Mouse (Mus musculus): Measurements from ENCODE around the gene Atp11c.

The Atp11c gene

DNA sequence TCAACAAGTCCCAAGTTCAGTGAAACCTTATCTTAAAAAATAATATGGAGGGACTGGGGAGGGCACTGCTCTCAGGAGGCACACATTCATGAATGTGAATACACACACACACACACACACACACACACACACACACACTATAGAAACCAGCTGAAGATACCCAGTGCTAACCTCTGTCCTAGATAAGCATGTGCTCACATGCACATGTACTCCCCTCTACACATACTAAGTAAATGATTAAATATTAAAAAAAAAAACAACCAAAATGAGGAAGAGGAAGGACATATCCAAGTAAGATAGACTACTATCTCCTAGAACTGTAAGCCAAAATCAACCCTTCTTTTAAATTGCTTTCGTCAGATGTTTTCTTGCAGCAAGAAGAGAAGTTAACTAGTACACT is 205.6 kb downstream of the Atp11c start:
- no peak for DNase-seq (ENCODE audit: low spot score in 2 of 2)

DNA sequence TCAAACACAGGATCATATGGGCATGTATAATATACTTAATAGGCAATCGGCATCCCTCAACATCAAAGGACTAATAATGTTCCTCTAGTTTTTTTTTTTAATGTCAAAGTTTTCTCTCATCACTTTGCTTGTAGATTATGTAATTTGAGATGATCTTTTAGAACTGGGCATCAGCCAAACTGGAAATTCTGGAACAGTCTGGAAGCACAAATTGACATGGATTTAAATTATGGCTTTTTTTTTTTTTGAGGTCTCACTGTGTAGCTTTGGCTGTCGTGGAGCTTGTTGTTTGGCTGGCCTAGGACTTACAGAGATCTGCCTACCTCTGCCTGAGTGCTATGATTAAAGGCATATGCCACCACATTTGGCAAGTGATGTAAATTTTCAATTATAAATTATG is 210.8 kb downstream of the Atp11c start:
- DNase-seq (ENCODE audit: low spot score in 2 of 2) = no peak

DNA sequence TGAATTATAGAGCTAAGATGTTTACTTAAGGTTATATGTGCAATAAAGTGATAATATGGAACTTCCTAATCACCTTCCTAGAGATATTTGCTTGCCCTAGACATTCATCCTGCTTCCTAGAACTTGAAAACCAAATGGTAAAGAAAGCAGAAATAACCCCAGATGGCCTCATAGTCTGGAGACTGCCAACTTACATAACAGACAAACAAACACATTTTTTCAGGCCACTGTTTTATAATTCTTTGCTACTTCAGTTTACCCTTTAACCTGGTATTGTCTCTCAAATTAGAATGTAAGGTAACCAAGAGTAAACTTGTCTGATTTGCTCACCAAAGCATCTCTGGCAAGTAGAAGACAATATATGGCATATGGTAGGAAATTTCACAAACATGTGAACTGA is 212.1 kb downstream of the Atp11c start:
- DNase-seq (ENCODE audit: low spot score in 2 of 2) = no peak

DNA sequence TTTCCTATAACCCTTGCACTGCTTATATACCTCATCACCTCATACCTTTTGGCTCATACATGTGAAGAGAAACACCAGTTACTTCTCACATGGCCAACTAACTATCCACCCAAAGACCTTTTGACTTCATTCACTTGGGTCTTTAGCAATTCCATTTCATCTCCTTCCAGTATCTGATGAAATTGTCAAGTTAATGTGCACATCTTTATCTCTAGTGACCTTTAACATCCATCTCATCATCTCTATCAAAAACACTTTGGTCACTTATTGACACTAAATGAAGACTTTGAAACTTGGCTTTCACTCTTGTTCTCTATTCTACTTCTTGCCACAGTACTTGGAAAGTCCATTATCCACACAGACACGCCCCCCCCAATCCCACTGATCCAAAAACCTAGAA is 243.8 kb downstream of the Atp11c start:
- DNase-seq (ENCODE audit: low spot score in 2 of 2) = no peak

DNA sequence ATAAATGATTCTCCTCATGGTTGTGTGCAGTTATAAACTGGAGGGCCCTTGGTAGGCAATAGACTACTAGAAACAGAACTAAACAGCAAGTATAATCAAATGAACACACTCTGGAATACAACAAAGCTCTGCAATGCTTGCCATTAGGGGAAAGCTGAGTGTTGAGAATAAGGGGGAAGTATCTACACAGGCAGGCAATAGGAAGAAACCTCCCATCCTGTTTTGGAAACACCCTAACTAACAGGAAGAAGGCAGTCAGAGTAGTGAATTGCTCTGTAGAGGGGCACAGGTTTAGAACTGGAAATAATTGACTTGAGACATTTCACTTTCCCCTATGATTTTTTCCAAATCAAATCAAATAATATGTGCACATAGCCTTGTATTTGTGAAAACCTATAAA is 247.1 kb downstream of the Atp11c start:
- DNase-seq (ENCODE audit: low spot score in 2 of 2) = no peak

DNA sequence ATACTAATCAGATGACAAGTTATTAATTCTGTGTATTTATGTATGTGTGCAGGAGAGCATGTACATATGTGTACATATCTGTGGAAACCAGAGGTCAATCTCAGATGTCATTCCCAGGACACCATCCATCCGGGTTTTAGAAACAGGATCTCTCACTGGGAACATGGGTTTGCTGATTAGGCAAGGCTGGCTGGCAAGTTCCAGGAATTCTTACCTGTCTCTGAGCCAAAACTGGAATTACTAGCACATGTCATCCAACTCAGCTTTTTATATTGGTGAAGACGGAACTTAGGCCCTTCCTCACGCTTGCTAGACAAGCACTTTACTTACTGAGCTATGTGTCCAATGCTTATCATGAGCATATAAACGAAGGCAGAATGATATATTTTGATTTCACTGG is 247.5 kb downstream of the Atp11c start:
- DNase-seq (ENCODE audit: low spot score in 2 of 2) = no peak

DNA sequence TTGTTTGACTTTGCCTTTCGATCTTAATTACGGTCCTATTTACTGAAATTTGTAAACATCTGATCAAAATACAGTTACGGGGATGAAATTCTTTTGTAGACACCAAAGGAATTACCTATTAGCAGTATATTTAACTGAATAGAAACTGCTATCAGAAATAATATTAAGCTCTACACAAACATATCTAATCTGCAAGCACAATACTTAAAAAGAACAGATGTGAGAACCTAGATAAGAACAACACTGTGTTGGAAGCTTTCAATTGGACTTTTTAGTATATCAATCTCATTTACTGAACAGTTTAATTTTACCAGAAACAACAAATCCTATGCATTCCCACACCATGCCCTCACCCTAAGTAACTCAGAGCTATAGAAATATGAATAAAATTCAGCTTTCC is 262.8 kb downstream of the Atp11c start:
- no peak for DNase-seq (ENCODE audit: low spot score in 2 of 2)

DNA sequence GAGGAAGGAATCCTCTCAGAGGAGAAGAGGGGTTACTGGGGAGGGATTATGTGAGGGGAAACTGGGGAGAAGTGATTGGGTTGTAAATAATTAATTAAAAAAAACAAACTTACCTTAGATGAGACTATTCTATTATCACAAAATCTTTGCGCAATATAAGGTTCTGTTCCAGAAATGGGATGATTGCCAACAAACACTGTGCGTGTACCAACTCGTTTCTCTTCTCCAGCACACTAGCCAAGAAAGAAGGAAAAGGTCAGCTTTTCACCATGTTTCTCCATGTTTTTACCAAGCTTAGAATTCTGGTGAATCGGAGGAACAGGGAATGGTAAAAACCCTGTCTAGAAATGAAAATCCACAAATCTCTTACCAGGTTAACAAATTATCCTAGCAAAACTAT is 271.2 kb downstream of the Atp11c start:
- DNase-seq (ENCODE audit: low spot score in 2 of 2) = no peak

DNA sequence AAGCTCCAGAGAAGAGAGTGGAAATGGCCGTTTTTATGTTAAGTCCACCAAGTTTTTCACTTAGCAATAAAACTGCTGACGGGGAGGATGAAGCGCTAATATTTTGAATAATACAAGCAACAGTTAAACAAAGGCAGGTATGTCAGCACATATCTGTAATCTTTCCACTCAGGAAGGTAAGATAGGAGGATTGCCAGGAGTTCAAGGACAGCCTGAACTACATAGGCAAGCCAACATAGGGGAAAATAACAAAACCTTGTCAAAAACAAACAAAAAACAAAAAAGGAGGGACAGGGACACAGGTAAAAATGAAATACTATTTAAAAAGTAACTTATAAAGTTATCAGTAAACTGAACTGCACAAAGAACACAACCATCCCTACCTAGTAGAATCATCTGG is 274.8 kb downstream of the Atp11c start:
- DNase-seq (ENCODE audit: low spot score in 2 of 2) = no peak

DNA sequence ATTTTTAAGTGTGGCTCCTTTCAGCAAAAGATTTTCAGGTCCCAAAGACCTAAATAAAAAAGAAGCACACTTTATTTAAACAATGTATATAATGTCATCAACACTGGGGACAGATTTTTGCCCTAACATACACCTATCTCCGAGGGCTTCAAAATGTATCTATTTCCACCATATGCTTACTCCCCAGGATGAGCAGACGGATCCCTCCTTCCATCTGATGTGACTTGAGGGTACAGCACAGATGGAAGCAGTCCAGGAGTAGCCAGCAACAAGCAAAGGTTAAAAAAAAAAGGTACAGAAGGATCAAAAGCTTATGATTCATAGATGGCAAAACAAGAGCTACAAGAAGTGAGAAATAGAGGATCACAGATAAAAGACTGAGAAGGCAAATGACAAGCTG is 300.2 kb downstream of the Atp11c start:
- no peak for DNase-seq (ENCODE audit: low spot score in 2 of 2)

DNA sequence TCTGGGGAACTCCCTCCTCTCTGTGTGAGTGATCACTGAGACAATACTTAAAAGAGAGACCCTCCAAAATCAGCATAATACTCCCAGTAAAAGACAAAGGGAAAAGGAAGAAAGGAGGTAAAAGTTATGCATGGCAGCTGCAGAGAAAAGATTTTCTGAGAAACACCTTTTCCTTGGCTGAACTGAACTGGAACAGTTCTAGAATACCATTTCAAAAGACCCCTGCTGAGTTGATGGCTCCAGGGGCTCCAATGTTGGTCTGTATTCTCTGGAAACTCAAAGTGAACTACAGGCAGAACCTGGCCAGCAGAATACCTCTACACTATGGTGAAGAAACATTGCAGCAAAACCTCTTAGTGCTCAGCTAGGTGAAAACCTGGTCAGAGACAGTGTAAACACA is 337.2 kb downstream of the Atp11c start:
- DNase-seq (ENCODE audit: low spot score in 2 of 2) = no peak

DNA sequence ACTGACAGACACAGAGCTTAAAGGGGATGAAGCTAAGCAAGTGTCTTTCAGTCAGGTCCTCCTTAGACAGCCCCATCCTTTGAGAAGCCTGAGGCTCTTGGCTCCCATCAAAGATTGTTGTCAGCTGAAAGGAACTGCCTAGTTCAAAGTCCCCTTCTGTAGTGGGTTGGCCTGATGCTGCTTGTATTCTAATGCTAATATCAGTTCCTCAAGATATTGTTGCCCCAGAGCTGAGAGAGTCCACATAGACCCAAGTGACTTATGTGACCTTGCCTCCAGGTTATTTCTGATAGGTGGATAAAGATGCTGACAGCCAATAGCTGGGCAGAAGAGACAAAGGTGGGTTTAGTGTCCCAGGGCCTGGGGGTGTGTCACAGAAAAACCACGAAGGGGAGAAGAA is 404.8 kb downstream of the Atp11c start:
- DNase-seq (ENCODE audit: low spot score in 2 of 2) = no peak

DNA sequence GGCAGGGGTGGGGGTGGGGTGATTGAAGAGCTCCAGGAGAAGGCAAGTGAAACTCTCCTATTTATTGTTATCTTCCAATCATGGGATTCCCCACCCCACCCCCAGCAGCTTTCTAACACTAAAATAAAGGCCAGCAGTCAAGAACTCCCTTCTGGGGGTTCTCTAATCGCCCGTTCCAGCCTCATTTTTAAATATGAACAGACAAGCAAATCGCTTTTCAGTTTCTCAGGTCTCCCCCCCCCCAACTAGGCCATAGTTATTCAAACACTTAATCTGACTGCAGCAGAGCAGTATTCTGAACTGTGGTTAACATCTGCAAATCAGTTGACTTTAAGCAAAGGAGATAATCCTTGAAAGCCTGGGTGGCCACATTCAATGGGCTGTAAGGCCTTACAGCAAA is 409.9 kb downstream of the Atp11c start:
- no peak for DNase-seq (ENCODE audit: low spot score in 2 of 2)

DNA sequence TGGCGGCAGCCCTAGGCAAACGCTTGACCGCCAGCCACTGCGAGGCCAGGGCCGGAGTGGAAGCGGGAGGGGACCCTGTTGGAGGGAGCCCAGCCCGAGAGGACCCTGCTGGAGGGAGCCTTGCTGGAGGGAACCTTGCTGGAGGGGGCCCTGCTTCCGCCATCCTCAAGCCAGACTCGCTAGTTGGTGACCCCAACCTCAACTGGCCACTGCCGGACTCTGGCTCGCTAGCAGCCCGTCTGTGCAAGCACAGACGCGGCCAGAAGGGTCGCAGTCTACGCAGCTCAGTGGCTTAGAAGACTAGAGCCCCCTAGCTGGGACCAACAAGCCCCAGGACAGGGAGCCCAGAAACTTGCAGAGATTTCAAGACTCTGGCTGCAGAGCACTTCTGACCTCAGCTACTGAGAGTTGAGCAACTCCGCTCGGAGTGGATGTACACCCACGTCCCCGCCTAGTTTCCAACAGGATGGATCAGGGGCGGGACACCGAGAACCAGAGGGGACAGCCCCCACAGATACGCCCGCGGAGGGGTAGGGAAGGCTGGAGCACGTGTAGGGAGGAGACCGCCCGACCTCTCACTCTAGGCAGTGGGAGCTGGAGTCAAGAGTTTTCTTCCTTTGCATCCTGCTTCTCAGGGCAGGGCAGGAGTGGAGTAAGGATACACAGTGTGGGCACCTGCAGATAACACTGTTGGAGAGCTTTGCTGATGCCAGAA is 413.6 kb downstream of the Atp11c start, which contains the start of gene Mcf2:
Mcf2 (minus strand) TSS at position 346 of the 715 bp plus-strand sequence.
- DNase-seq (ENCODE audit: low spot score in 2 of 2) = no peak

DNA sequence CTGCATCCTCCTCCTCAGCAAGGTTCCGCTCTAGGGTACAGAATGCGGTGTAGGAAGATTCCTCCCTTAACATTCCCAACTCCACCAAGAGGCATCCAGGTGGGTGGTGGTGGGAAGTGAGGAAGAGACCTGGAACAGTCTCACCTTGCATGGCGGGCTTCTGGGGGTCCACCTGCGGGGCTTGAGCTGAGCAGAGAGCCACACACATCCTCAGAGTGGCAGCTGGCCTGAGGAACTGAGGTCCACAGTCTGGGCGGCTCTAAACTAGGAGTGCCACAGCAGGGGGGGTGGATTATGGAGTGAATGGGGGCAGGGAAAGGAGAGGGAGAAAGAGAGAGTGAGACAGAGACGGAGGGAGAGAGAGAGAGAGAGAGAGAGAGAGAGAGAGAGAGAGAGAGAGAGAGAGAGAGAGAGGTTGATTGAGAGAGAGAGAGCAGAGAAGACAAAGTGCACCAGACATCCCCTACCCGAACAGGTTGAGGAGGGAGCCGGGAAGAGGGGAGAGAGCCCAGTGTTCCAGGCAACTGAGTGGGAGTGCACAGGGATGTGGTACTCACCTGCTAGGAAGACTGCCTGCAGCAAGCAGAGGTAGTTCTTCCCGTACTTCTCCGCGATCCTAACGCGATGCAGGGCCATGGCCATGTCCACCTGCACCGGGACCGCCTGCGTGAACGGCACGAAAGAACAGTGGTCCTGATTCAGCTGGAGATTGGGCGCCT is 414.3 kb downstream of the Atp11c start:
- DNase-seq (ENCODE audit: low spot score in 2 of 2) = no peak
